Mouse (Mus musculus) CH12.LX (cell line): ENCODE measurements at regions not wholly inside any gene's neighbourhood (a gene's known extent, or its start where the extent isn't known, plus 50 kb on each side); places are given as distances from the start of the nearest gene placed in this dataset.

Experiments
- DNase-seq: peaks from one replicate; pipeline ENCODE4 v3.0.0-alpha.2; 2013; ENCODE audit errors: extremely low read depth
- H3K27ac ChIP-seq: 2 replicates; pipeline ENCODE4 v1.5.1; 2012; ENCODE audit warnings: low read depth, mild to moderate bottlenecking, control low read depth, moderate library complexity; ENCODE audit not compliant: insufficient read depth
- H3K27me3 ChIP-seq: replicated peaks from 2 replicates; pipeline ENCODE3; 2012; ENCODE audit warnings: inconsistent platforms
- H3K36me3 ChIP-seq, 2 experiments: replicated peaks in 1 of 2; 2 replicates each; pipeline versions ENCODE3 to v1.6.1; 2012; ENCODE audit warnings: inconsistent platforms in 1 of 2, low read length in 1 of 2, mild to moderate bottlenecking in 1 of 2, mixed read lengths in 1 of 2, moderate library complexity in 1 of 2; ENCODE audit not compliant: control insufficient read depth in 1 of 2, insufficient read depth in 1 of 2
- H3K4me1 ChIP-seq, 2 experiments: 2 replicates each; pipeline ENCODE4 v1.6.1; 2012; ENCODE audit warnings: inconsistent platforms in 1 of 2, moderate library complexity in 1 of 2; ENCODE audit not compliant: insufficient read depth in 2 of 2, control insufficient read depth in 1 of 2
- H3K4me2 ChIP-seq: 2 replicates; pipeline ENCODE4 v1.6.1; 2012; ENCODE audit warnings: low read depth, mild to moderate bottlenecking, control low read depth; ENCODE audit not compliant: poor library complexity, insufficient read depth, severe bottlenecking
- H3K4me3 ChIP-seq, 3 experiments: fragments of 150-350 bp in 1 of 3; sonication (generic) in 1 of 3; replicated peaks in 1 of 3; 2 replicates each; pipeline versions ENCODE3 to v1.5.1; 2011 to 2012; ENCODE audit warnings: low read depth in 2 of 3, low read length in 2 of 3, mild to moderate bottlenecking in 2 of 3, moderate library complexity in 2 of 3, control low read depth in 1 of 3, improper control_type of control experiment in 1 of 3, inconsistent platforms in 1 of 3, mixed read lengths in 1 of 3; ENCODE audit not compliant: poor library complexity in 1 of 3
- H3K79me2 ChIP-seq: replicated peaks from 2 replicates; pipeline ENCODE4 v1.6.1; 2012; ENCODE audit warnings: mild to moderate bottlenecking, moderate library complexity; ENCODE audit not compliant: control insufficient read depth, poor library complexity, insufficient read depth, severe bottlenecking; ENCODE audit errors: extremely low read depth
- H3K9ac ChIP-seq: 2 replicates; pipeline ENCODE4 v1.6.1; 2012; ENCODE audit warnings: low read depth, mild to moderate bottlenecking, control low read depth, moderate library complexity; ENCODE audit not compliant: insufficient read depth
- H3K9me3 ChIP-seq: replicated peaks from 2 replicates; pipeline ENCODE3; 2012; ENCODE audit warnings: low read length, inconsistent platforms, mixed read lengths
- BHLHE40 ChIP-seq: IDR thresholded peaks from 2 replicates; pipeline ENCODE4 v1.6.1; 2011; ENCODE audit warnings: mild to moderate bottlenecking, low read depth, low read length, improper control_type of control experiment
- CHD1 ChIP-seq: IDR thresholded peaks from 2 replicates; pipeline ENCODE4 v1.6.1; 2012; ENCODE audit warnings: low read depth, low read length, improper control_type of control experiment, inconsistent platforms
- CHD2 ChIP-seq: IDR thresholded peaks from 2 replicates; pipeline ENCODE4 v1.6.1; 2011; ENCODE audit warnings: low read length, improper control_type of control experiment
- CTCF ChIP-seq, 2 experiments: IDR thresholded peaks in 1 of 2; conservative IDR thresholded peaks in 1 of 2; 2 replicates each; pipeline ENCODE4 v1.5.1; 2011 to 2012; ENCODE audit warnings: low read depth in 2 of 2, low read length in 2 of 2, improper control_type of control experiment in 1 of 2, inconsistent platforms in 1 of 2, mild to moderate bottlenecking in 1 of 2, moderate library complexity in 1 of 2
- E2F4 ChIP-seq: IDR thresholded peaks from 2 replicates; pipeline ENCODE4 v1.6.1; 2011; ENCODE audit warnings: low read depth, low read length, improper control_type of control experiment; ENCODE audit not compliant: insufficient replicate concordance
- IRF4 ChIP-seq: IDR thresholded peaks from 2 replicates; pipeline ENCODE4 v1.6.1; 2014; ENCODE audit warnings: low read depth, mild to moderate bottlenecking, inconsistent platforms, low read length, improper control_type of control experiment
- JUN ChIP-seq: IDR thresholded peaks from 2 replicates; pipeline ENCODE4 v1.6.1; 2011; ENCODE audit warnings: low read depth, mild to moderate bottlenecking, low read length, improper control_type of control experiment, moderate library complexity; ENCODE audit not compliant: insufficient read depth
- JUND ChIP-seq: conservative IDR thresholded peaks from 2 replicates; pipeline ENCODE4 v1.6.1; 2011; ENCODE audit warnings: low read depth, low read length, improper control_type of control experiment
- KAT2A ChIP-seq: IDR thresholded peaks from 2 replicates; pipeline ENCODE4 v1.6.1; 2012; ENCODE audit warnings: low read length, improper control_type of control experiment, inconsistent platforms; ENCODE audit not compliant: insufficient replicate concordance
- MAFK ChIP-seq: IDR thresholded peaks from 2 replicates; pipeline ENCODE4 v1.6.1; 2011; ENCODE audit warnings: low read length, improper control_type of control experiment; ENCODE audit not compliant: insufficient replicate concordance
- MAX ChIP-seq: IDR thresholded peaks from 2 replicates; pipeline ENCODE4 v1.6.1; 2011; ENCODE audit warnings: low read length, improper control_type of control experiment
- MAZ ChIP-seq: IDR thresholded peaks from 2 replicates; pipeline ENCODE4 v1.6.1; 2012; ENCODE audit warnings: low read depth, mild to moderate bottlenecking, inconsistent platforms, low read length, improper control_type of control experiment, moderate library complexity
- MEF2A ChIP-seq: IDR thresholded peaks from 2 replicates; pipeline ENCODE4 v1.6.1; 2014; ENCODE audit warnings: low read depth, mild to moderate bottlenecking, inconsistent platforms, low read length, improper control_type of control experiment, borderline replicate concordance
- MYC ChIP-seq: IDR thresholded peaks from 2 replicates; pipeline ENCODE4 v1.6.1; 2011; ENCODE audit warnings: low read depth, mild to moderate bottlenecking, improper control_type of control experiment, low read length
- NELFE ChIP-seq: IDR thresholded peaks from 2 replicates; pipeline ENCODE4 v1.6.1; 2011; ENCODE audit warnings: low read depth, low read length, improper control_type of control experiment
- POLR2A ChIP-seq: IDR thresholded peaks from 2 replicates; pipeline ENCODE4 v1.6.1; 2011; ENCODE audit warnings: low read depth, mild to moderate bottlenecking, improper control_type of control experiment, low read length
- POLR2AphosphoS2 ChIP-seq: IDR thresholded peaks from 2 replicates; pipeline ENCODE4 v1.6.1; 2011; ENCODE audit warnings: low read depth, low read length, improper control_type of control experiment
- RAD21 ChIP-seq: IDR thresholded peaks from 2 replicates; pipeline ENCODE4 v1.6.1; 2011; ENCODE audit warnings: low read depth, mild to moderate bottlenecking, low read length, improper control_type of control experiment, moderate library complexity
- RCOR1 ChIP-seq: conservative IDR thresholded peaks from 2 replicates; pipeline ENCODE4 v1.6.1; 2012; ENCODE audit warnings: low read depth, mild to moderate bottlenecking, inconsistent platforms, low read length, improper control_type of control experiment
- USF1 ChIP-seq: IDR thresholded peaks from 2 replicates; pipeline ENCODE4 v1.6.1; 2014; ENCODE audit warnings: low read depth, mild to moderate bottlenecking, inconsistent platforms, low read length, improper control_type of control experiment
- USF2 ChIP-seq: conservative IDR thresholded peaks from 2 replicates; pipeline ENCODE4 v1.6.1; 2011; ENCODE audit warnings: low read depth, low read length, improper control_type of control experiment
- ZC3H11A ChIP-seq: IDR thresholded peaks from 2 replicates; pipeline ENCODE4 v1.6.1; 2012; ENCODE audit warnings: low read depth, mild to moderate bottlenecking, inconsistent platforms, low read length, improper control_type of control experiment
- ZMIZ1 ChIP-seq: IDR thresholded peaks from 2 replicates; pipeline ENCODE4 v1.6.1; 2012; ENCODE audit warnings: low read depth, mild to moderate bottlenecking, inconsistent platforms, low read length, improper control_type of control experiment
- dilution Hi-C: fragments of 300-500 bp; cut with MboI; formaldehyde crosslinking; loops from 2 replicates; pipeline ENCODE4 v1.14.3; 2020; ENCODE audit warnings: low sequenced_read_pairs; ENCODE audit not compliant: extremely low pct_unique_long_range_greater_than_20kb, extremely low pct_ligation_motif_present
- in situ Hi-C: fragments of 300-500 bp; cut with MboI; formaldehyde crosslinking; loops from 3 replicates; pipeline ENCODE4 v1.14.3; 2019; ENCODE audit warnings: low sequenced_read_pairs, low pct_ligation_motif_present, low pct_unique_long_range_greater_than_20kb, mixed read lengths

DNA sequence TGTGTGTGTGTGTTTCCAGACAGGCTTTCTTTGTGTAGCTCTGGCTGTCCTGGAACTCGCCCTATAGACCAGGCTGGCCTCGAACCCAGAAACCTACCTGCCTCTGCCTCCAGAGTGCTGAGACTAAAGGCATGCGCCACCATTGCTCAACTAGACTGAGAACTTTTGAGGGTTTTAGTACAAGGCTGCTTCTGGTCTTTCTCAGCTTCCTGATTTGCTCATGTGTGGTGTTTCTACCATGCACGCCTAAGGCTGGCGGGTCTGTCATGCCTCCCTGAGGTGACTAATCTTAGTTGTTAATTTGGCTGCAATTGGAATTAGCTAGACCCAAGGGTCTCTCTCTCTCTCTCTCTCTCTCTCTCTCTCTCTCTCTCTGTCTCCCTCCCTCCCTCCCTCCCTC is 61.2 kb upstream of the Cux1 start:
- Histone ChIP-seq H3K79me2 (no peaks in the 10 kb centered on the region), H3K4me2 (no peak overlapping the region), H3K9me3 (no peaks in the 10 kb centered on the region), H3K4me3 (no peak overlapping the region), H3K4me1 (peaks cover 0 to 6% of the 10 kb centered on the region in 2 experiments; a peak in 2 of 4 replicates)
- dilution Hi-C loops: no loop called here
- TF ChIP-seq IRF4 (no peak), BHLHE40 (no peak), POLR2AphosphoS2 (no peak), MAFK (no peak), USF1 (no peak), USF2 (no peak), RCOR1 (no peak), MAZ (no peak), CTCF (conservative IDR thresholded peaks at IDR 0.05 in 1 of 2, IDR thresholded peaks at IDR 0.05 in 1 of 2; ENCODE audit: low read depth in 2 of 2, low read length in 2 of 2) (no peak), POLR2A (no peak), JUN (no peak), JUND (no peak), E2F4 (no peak), RAD21 (no peak), NELFE (no peak), CHD2 (no peak), ZMIZ1 (no peak)
- TF ChIP-seq, all 38 proteins: peak for 0
- Histone ChIP-seq H3K27ac (no peak overlapping the region), H3K9ac (no peak overlapping the region), H3K27me3 (peaks cover 58% of the 10 kb centered on the region), H3K36me3 (no peaks in the 10 kb centered on the region)
- no peak for DNase-seq
- in situ Hi-C loops: no loop called here

- in situ Hi-C loops: no loop called here
- TF ChIP-seq RAD21: no peak
- TF ChIP-seq CHD1: no peak
- no peak for TF ChIP-seq MAZ
- no peak for TF ChIP-seq KAT2A
- TF ChIP-seq ZC3H11A: no peak
- no peak for TF ChIP-seq POLR2A
- TF ChIP-seq MYC: no peak
- no peak for TF ChIP-seq ZMIZ1
- TF ChIP-seq NELFE: no peak
- TF ChIP-seq MEF2A: no peak
- no peak for TF ChIP-seq E2F4
- no peak for TF ChIP-seq MAX
Measured at GRCm38 (mm10) chr5:136632286-136632685, 60.7 kb upstream of the Myl10 start.

More at GRCm38 (mm10) chr5:136632286-136632685, 60.7 kb upstream of the Myl10 start:
- Histone ChIP-seq H3K36me3 (no peaks in the 10 kb centered on the region), H3K27ac (no peak overlapping the region), H3K4me2 (no peak overlapping the region), H3K4me3 (no peak overlapping the region), H3K4me1 (peaks cover 0 to 11% of the 10 kb centered on the region in 2 experiments; a peak in 3 of 4 replicates), H3K79me2 (no peaks in the 10 kb centered on the region), H3K9ac (no peak overlapping the region), H3K9me3 (no peaks in the 10 kb centered on the region), H3K27me3 (peaks cover 67% of the 10 kb centered on the region)
- no peak for DNase-seq
- dilution Hi-C loops: no loop called here
